Mouse (Mus musculus): ENCODE measurements around the gene Mogat2.

DNA sequence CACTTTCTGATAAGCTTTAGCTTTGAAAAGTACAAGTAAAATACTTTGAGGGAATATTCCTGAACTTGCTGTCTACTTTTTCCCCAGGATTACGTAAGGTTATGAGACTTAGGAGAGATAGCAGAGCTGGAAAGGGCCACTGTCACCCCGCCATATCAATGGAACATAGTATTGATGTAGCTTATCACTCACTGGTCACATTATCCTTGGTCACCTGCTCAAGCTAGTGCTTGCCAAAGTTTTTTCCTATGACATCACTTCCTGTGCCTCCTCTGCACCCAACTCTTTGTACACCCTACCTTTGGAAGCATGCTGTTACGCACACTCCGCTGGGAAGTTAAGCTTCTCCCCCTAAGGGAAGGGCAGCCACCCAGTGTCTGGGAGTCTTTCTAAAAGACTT is 29.7 kb downstream of the Mogat2 start:
- TF ChIP-seq CTCF (IDR thresholded peaks at IDR 0.05; ENCODE audit: borderline replicate concordance, extremely low read depth, insufficient read depth, insufficient read length), result no peak
- no peak for TF ChIP-seq POLR2A (IDR thresholded peaks at IDR 0.05; ENCODE audit: borderline replicate concordance, extremely low read depth, insufficient read depth, insufficient read length, poor library complexity, severe bottlenecking)

Measured in brain, embryonic 14.5 days (tissue).